Mouse (Mus musculus) left cerebral cortex, adult 8-10 months (tissue): ENCODE results near the gene Kansl1. TPM values are rescaled to one million over a fixed set of nuclear protein-coding genes. Genes with fewer than 3 reads are reported as not detected.

Experiments used
- DNase-seq, 2 experiments: peaks; one replicate each; pipeline ENCODE4 v3.0.0; 2022; ENCODE audit warnings: low spot score in 2 of 2
- total RNA-seq, 4 experiments: library from RNA; stranded (reverse); gene quantifications; 2 replicates each; pipeline ENCODE4 v1.2.4; 2022

The Kansl1 gene
- total RNA-seq, 4 experiments from 2014 or later, result 68.9 to 80.7 (median 76.1) TPM

- no peak for DNase-seq
Observed at GRCm38 (mm10) chr11:104363823-104364600, 104.6 kb downstream of the Kansl1 start.

- no peak for DNase-seq
Observed at GRCm38 (mm10) chr11:104362704-104363103, 106.0 kb downstream of the Kansl1 start.

- DNase-seq, result no peak
Observed at GRCm38 (mm10) chr11:104361790-104362189, 106.9 kb downstream of the Kansl1 start.

GRCm38 (mm10) chr11:104346931-104347330, 121.7 kb downstream of the Kansl1 start:
- DNase-seq, result no peak

GRCm38 (mm10) chr11:104334946-104335345, 133.7 kb downstream of the Kansl1 start:
- no peak for DNase-seq

- DNase-seq, result no peak
Observed at GRCm38 (mm10) chr11:104334115-104334514, 134.5 kb downstream of the Kansl1 start.

GRCm38 (mm10) chr11:104332105-104332504, 136.6 kb downstream of the Kansl1 start:
- DNase-seq, result no peak

GRCm38 (mm10) chr11:104331208-104331607, 137.5 kb downstream of the Kansl1 start:
- DNase-seq, result no peak

- DNase-seq, result no peak
Observed at GRCm38 (mm10) chr11:104330151-104330550, 138.5 kb downstream of the Kansl1 start.

- DNase-seq, result no peak
Observed at GRCm38 (mm10) chr11:104329185-104329926, 139.3 kb downstream of the Kansl1 start.

GRCm38 (mm10) chr11:104327946-104328345, 140.7 kb downstream of the Kansl1 start:
- no peak for DNase-seq

GRCm38 (mm10) chr11:104327462-104327861, 141.2 kb downstream of the Kansl1 start:
- no peak for DNase-seq

GRCm38 (mm10) chr11:104322142-104322541, 146.5 kb downstream of the Kansl1 start:
- DNase-seq, result no peak

- no peak for DNase-seq
Observed at GRCm38 (mm10) chr11:104320511-104320910, 148.2 kb downstream of the Kansl1 start.

- no peak for DNase-seq
Observed at GRCm38 (mm10) chr11:104318940-104319781, 149.5 kb downstream of the Kansl1 start.

- DNase-seq, result no peak
Observed at GRCm38 (mm10) chr11:104317631-104318030, 151.0 kb downstream of the Kansl1 start.

GRCm38 (mm10) chr11:104316685-104317400, 151.8 kb downstream of the Kansl1 start:
- DNase-seq, result no peak

- peak in 1 of 2 experiments; percentile 60 for DNase-seq
Observed at GRCm38 (mm10) chr11:104315703-104316102, 153.0 kb downstream of the Kansl1 start.

GRCm38 (mm10) chr11:104311643-104312042, 157.0 kb downstream of the Kansl1 start:
- no peak for DNase-seq

- DNase-seq, result no peak
Observed at GRCm38 (mm10) chr11:104310226-104310887, 158.3 kb downstream of the Kansl1 start.
